Mouse (Mus musculus): ENCODE measurements at regions not wholly inside any gene's neighbourhood (a gene's known extent, or its start where the extent isn't known, plus 50 kb on each side); places are given as distances from the start of the nearest gene placed in this dataset.

DNA sequence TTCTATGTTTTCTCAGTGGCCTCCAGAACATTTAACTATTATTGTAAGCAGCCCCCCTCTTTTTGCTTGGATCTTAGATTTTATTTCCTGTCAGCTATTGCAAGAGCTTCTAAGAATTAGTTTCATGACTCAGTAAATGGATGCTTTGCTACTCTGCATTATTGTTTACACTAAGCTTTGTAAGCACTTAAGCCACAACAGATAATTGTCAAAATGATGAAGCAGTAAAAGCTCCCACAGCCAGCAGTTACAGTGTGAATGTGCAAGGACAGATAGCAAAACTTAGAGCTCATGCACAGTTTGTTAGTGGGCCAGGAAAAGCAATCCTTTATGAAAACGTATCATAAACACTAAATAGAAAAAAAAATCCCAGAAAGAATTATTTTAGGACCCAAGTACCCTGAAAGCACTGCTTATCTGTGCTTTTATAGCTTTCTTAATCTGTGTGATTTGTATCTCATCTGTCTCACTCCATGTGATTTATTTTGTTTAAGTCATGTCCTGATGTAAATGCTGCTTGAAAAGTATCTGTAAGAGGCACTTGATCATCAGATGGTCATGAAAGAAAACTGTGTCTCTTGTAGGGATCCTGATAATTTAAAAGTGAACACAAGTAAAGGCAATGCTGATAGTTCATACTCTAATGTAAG, 584.2 kb upstream of the Nr2f1 start:
- ATAC-seq (ENCODE audit: low FRiP score), result no peak
- no peaks in the 10 kb centered on the region for H3K9me3 ChIP-seq (ENCODE audit: control insufficient read depth, low read length)
- 91% methylated on average over 1 of the region's 1 CpGs for WGBS
- H3K27me3 ChIP-seq (ENCODE audit: control insufficient read depth, insufficient read depth, low read length), result no peaks in the 10 kb centered on the region
- no peak overlapping the region for H3K4me3 ChIP-seq (ENCODE audit: low read depth, low read length)
- H3K9ac ChIP-seq (ENCODE audit: low read depth, low read length), result no peak overlapping the region
- H3K4me2 ChIP-seq (replicated peaks; ENCODE audit: low read depth, low read length), result no peak overlapping the region
- H3K4me1 ChIP-seq (replicated peaks; ENCODE audit: control insufficient read depth, insufficient read depth, low read length), result no peaks in the 10 kb centered on the region
- H3K27ac ChIP-seq (ENCODE audit: low read depth, low read length), result no peak overlapping the region
- DNase-seq (ENCODE audit: low spot score), result no peak
- no peaks in the 10 kb centered on the region for H3K36me3 ChIP-seq (ENCODE audit: control insufficient read depth, insufficient read depth, low read length)
